Mouse (Mus musculus) Patski (cell line): ENCODE results near the gene Men1. TPM values are rescaled to one million over a fixed set of nuclear protein-coding genes. Genes with fewer than 3 reads are reported as not detected.

Experiments
- ATAC-seq: fragments of 100-300 bp; one replicate; pipeline ENCODE4 v1.8.0; 2021
- CTCF ChIA-PET: fragments of 350-600 bp; sonication (Branson Sonifier 250); formaldehyde crosslinking; loops from one replicate; lab custom pipeline; 2022; ENCODE audit warnings: inconsistent platforms; lab: Charles Lee
- POLR2A ChIA-PET: fragments of 350-600 bp; sonication (Branson Sonifier 250); formaldehyde crosslinking; loops from one replicate; lab custom pipeline; 2022; ENCODE audit warnings: antibody characterized with exemption, inconsistent platforms; lab: Charles Lee
- DNase-seq: peaks from one replicate; pipeline ENCODE4 v3.0.0-alpha.2; 2011; ENCODE audit warnings: low read depth, low spot score
- H3K27me3 ChIP-seq: fragments of 371-371 bp; one replicate; pipeline ENCODE4 v1.5.1; 2021
- CTCF ChIP-seq: fragments of 100-300 bp; IDR thresholded peaks from one replicate; pipeline ENCODE4 v1.5.1; 2021
- in situ Hi-C: fragments of 300-500 bp; cut with MboI; formaldehyde crosslinking; loops from 3 replicates; pipeline ENCODE4 v1.11.1; 2018; ENCODE audit warnings: low pct_unique_long_range_greater_than_20kb, mixed read lengths
- polyA plus RNA-seq: library from polyadenylated mRNA; unstranded; gene quantifications from one replicate; pipeline ENCODE4 v1.2.3, GENCODE M21; 2021

Gene Men1
- polyA plus RNA-seq, 1 experiment from 2014 or later: 63.2 TPM

- ChIA-PET POLR2A (interaction anchor here (3.3 kb wide), 1 partner anchor 14 kb away, joined by 18 read pairs; the partner anchor contains the start of gene Ehd1), CTCF (interaction anchor here (0.7 to 2.2 kb wide), 2 partner anchors 11 to 14 kb away, joined by 3 to 7 read pairs; no protein-coding TSS in a partner anchor)
- H3K27me3 ChIP-seq: no peaks in the 10 kb centered on the region
- no peak for DNase-seq
- in situ Hi-C loops: no loop called here
- TF ChIP-seq CTCF: no peak
- ATAC-seq: no peak
Observed at GRCm38 (mm10) chr19:6292262-6292661, 42.5 kb upstream of the Men1 start.

DNA sequence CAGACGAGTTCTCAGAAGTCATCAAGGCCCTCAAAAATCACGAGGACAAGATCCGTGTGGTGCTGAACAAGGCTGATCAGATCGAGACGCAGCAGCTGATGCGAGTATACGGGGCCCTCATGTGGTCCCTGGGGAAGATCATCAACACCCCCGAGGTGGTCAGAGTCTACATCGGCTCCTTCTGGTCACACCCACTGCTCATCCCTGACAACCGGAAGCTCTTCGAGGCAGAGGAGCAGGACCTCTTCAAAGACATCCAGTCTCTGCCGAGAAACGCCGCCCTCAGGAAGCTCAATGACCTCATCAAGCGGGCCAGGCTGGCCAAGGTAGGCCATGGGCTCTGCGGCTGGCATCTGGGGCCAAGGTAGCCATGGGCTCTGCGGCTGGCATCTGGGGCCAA lies 40.5 kb upstream of the Men1 start:
- ATAC-seq: no peak
- no peaks in the 10 kb centered on the region for H3K27me3 ChIP-seq
- TF ChIP-seq CTCF: no peak
- in situ Hi-C loops: no loop called here
- no peak for DNase-seq
- POLR2A ChIA-PET: interaction anchor here (0.7 kb wide), 1 partner anchor 38 kb away, joined by 3 read pairs; no protein-coding TSS in a partner anchor
- CTCF ChIA-PET: interaction anchor here (1.5 to 12.0 kb wide), 2 partner anchors 17 to 41 kb away, joined by 3 to 89 read pairs; partner anchors contain the start of genes Ehd1 and Men1

DNA sequence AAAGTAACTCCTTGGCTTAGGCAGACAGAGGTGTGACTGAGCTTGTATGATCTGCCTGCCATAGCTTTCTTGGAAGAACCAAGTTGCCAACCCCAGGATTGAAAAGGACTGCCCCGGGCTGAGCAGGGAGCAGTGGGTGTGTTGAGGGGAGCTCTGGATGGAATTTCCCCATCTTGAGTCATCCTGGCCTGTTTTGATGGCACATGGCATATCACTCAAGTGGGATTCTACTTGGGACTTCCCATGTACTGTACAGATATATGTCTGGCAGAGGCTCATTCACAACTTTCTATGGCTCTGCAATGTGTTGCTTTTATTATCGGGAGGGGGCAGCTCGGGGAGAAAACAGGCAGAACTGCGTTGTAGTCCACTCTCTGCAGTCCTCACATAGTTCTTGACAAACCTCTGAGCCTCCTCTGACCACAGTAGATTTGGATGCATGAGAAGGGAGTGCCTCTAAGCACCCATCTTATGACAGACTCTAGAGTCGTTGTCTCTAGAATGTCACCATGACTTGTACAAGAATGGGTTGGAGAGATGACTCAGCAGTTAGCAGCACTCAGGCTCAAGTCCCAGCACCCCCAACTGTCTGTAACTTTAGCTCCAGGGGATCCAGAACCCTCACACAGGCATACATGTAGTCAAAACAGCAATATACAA lies 38.1 kb upstream of the Men1 start:
- ChIA-PET POLR2A (interaction anchor here (4.4 kb wide), 1 partner anchor 19 kb away, joined by 28 read pairs; the partner anchor contains the start of gene Ehd1), CTCF (interaction anchor here (1.1 to 12.0 kb wide), 2 partner anchors 20 to 26 kb away, joined by 3 to 89 read pairs; partner anchors contain the start of gene Ehd1)
- in situ Hi-C loops: no loop called here
- DNase-seq (no peak), ATAC-seq (no peak)
- no peak for TF ChIP-seq CTCF
- H3K27me3 ChIP-seq: no peaks in the 10 kb centered on the region

DNA sequence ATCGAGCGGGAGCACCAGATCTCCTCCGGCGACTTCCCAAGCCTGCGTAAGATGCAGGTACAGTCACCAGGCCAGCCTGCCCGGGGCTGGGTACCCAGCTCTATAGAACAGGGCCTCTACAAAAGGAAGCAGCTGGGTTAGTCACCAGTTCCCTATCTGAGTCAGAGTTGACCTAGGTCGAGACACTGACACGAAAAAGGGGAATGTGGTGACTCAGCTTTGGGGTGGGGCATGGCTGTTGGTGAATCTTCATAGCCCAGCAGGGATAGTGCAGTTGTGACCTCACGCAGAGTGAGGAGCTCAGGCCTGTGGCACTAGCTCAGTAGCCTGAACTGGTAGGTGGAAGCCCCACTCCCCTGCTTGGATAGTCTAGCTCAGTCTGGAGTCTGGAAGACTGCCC lies 37.1 kb upstream of the Men1 start:
- DNase-seq (peak; percentile 71), ATAC-seq (peak; percentile 61)
- in situ Hi-C loops: no loop called here
- ChIA-PET CTCF (interaction anchor here (1.1 to 12.0 kb wide), 5 partner anchors 10 to 34 kb away, joined by 3 to 89 read pairs (median 4); partner anchors contain the start of gene Ehd1), POLR2A (interaction anchor here (0.6 to 4.4 kb wide), 2 partner anchors 20 to 37 kb away, joined by 3 to 28 read pairs; partner anchors contain the start of genes Ehd1 and Men1)
- H3K27me3 ChIP-seq: no peaks in the 10 kb centered on the region
- TF ChIP-seq CTCF: no peak

GRCm38 (mm10) chr19:6299003-6299402 lies 35.8 kb upstream of the Men1 start:
- no peaks in the 10 kb centered on the region for H3K27me3 ChIP-seq
- ChIA-PET POLR2A (interaction anchor here (0.6 to 4.4 kb wide), 3 partner anchors 22 to 63 kb away, joined by 3 to 28 read pairs (median 3); partner anchors contain the start of genes Ehd1 and Ppp2r5b), CTCF (interaction anchor here (1.2 to 12.0 kb wide), 4 partner anchors 22 to 38 kb away, joined by 4 to 89 read pairs (median 5); partner anchors contain the start of gene Ehd1)
- ATAC-seq (no peak), DNase-seq (no peak)
- in situ Hi-C loops: no loop called here
- no peak for TF ChIP-seq CTCF

GRCm38 (mm10) chr19:6299450-6300267 lies 35.1 kb upstream of the Men1 start:
- DNase-seq (no peak), ATAC-seq (no peak)
- CTCF ChIA-PET: interaction anchor here (1.2 to 12.0 kb wide), 7 partner anchors 15 to 38 kb away, joined by 4 to 89 read pairs (median 6); partner anchors contain the start of gene Ehd1
- H3K27me3 ChIP-seq: no peaks in the 10 kb centered on the region
- POLR2A ChIA-PET: interaction anchor here (0.5 to 4.4 kb wide), 7 partner anchors 22 to 343 kb away, joined by 3 to 28 read pairs (median 3); partner anchors contain the start of genes Ehd1 and Ppp2r5b
- no peak for TF ChIP-seq CTCF
- in situ Hi-C loops: no loop called here

DNA sequence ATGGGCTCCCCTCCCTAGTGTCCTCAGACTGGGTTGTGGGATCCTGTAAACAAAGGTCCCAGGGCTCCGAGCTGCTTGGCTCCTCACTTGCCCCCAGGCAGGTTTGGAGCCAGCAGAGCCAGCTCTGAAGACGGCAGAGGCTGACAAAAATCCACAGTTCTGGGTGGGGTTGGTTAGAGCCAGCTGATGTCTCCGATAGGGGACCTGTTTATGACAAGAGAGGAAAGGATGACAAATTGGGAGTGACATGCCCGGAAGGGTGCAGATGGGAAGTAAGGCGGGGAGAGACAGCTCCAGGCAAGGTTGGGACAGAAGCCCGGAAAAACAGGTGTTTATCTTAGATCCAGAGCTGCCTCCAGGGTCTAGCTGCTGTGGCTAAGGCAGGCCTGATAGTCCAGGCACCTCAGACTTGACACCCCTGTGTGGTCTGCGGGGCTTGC lies 34.4 kb upstream of the Men1 start:
- H3K27me3 ChIP-seq: no peaks in the 10 kb centered on the region
- ATAC-seq: no peak
- TF ChIP-seq CTCF: no peak
- ChIA-PET POLR2A (interaction anchor here (1.0 to 2.0 kb wide), 3 partner anchors 23 to 113 kb away, joined by 3 to 14 read pairs (median 4); partner anchors contain the start of gene Ehd1), CTCF (interaction anchor here (1.5 to 12.0 kb wide), 4 partner anchors 16 to 37 kb away, joined by 4 to 89 read pairs (median 8); partner anchors contain the start of gene Ehd1)
- in situ Hi-C loops: no loop called here
- DNase-seq: no peak

- CTCF ChIA-PET: interaction anchor here (1.4 to 12.0 kb wide), 3 partner anchors 25 to 34 kb away, joined by 3 to 89 read pairs (median 10); partner anchors contain the start of gene Ehd1
- DNase-seq (no peak), ATAC-seq (no peak)
- in situ Hi-C loops: no loop called here
- TF ChIP-seq CTCF: no peak
- H3K27me3 ChIP-seq: no peaks in the 10 kb centered on the region
- POLR2A ChIA-PET: interaction anchor here (1.0 to 1.3 kb wide), 2 partner anchors 27 to 36 kb away, joined by 3 read pairs; no protein-coding TSS in a partner anchor
Observed at GRCm38 (mm10) chr19:6302114-6302513, 32.7 kb upstream of the Men1 start.

- POLR2A ChIA-PET: interaction anchor here (1.0 to 1.3 kb wide), 2 partner anchors 27 to 37 kb away, joined by 3 read pairs; no protein-coding TSS in a partner anchor
- no peak for TF ChIP-seq CTCF
- in situ Hi-C loops: no loop called here
- DNase-seq (no peak), ATAC-seq (no peak)
- no peaks in the 10 kb centered on the region for H3K27me3 ChIP-seq
- CTCF ChIA-PET: interaction anchor here (1.2 to 12.0 kb wide), 6 partner anchors 11 to 36 kb away, joined by 3 to 89 read pairs (median 5); partner anchors contain the start of gene Ehd1
Observed at GRCm38 (mm10) chr19:6302522-6302921, 32.3 kb upstream of the Men1 start.
